Mouse (Mus musculus) thymus, postnatal 10 days (tissue): Measurements from ENCODE around the gene Plin2.
A peak's percentile ranks its signal among the peaks of the same experiment; 100 is the strongest.
"Not testable (repeated sequence)": the region's sequence is repeated elsewhere in the genome, so short reads cannot be mapped to it uniquely, and the experiment has no call there.

Experiments used
- DNase-seq, 2 experiments: peaks; one replicate each; pipeline ENCODE4 v3.0.0; 2021; ENCODE audit warnings: low spot score in 2 of 2

Plin2 gene

GRCm38 (mm10) chr4:86683746-86684145 lies 13.9 kb upstream of the Plin2 start:
- DNase-seq, result no peak

GRCm38 (mm10) chr4:86683280-86683679 lies 13.4 kb upstream of the Plin2 start:
- peak; percentile 48 to 49 for DNase-seq

DNA sequence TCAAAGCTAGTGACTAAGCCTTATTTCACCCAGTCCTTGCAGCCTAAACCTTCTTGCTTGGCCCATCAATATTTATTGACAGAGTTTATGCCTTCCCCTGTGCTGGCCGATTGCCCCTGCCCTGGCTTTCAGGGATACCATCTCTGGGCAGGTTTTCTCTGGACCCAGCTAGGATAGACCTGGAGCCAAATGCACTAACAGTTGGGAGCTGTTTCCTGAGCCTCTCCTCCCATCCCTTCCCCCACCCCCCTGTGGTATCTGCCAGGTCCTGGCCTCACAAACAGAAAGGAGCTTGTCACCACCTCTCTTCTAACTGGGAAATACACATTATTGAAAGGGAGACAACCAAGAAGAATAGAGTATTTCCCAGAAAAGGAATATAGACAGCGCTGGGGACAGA lies 12.0 kb upstream of the Plin2 start:
- no peak for DNase-seq

DNA sequence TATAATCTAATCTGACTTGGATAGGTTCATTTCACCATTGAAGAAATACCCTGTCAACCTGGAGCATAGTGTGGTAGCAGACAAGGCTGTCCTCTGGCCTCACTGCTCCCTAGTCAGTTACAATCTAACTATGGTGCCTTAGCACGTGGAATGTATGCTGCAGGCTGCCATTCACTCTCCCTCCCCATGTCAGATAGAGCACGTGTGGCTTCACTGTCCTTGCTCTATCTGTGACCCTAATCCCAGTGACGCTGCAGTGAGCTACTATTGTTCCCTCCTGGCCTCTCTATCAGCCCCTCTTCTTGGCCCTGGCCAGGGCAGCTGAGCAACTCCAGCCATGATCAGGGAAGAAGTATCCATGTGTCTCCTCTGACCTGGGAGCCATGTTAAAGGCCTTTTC lies 11.6 kb upstream of the Plin2 start:
- DNase-seq, result no peak

DNA sequence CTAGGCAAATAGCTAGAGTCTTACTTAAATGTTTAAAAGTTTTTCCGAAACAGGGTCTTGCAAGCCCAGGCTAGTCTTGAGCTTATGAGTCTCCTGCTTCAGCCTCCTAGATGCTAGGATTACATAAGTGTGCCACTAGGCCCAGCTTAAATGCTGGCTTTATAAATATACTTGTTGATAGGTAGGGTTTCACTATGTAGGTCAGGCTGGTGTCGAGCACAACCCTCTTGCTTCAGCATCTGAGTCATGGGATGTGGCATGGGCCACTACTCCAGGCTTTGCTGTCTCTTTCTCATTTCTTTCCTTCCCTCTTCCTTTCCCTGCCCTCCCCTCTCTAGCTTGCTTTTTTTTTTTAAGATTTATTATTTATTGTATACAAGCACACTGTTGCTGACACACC lies 9.8 kb upstream of the Plin2 start:
- no peak for DNase-seq

GRCm38 (mm10) chr4:86676756-86677155 lies 6.9 kb upstream of the Plin2 start:
- no peak for DNase-seq

DNA sequence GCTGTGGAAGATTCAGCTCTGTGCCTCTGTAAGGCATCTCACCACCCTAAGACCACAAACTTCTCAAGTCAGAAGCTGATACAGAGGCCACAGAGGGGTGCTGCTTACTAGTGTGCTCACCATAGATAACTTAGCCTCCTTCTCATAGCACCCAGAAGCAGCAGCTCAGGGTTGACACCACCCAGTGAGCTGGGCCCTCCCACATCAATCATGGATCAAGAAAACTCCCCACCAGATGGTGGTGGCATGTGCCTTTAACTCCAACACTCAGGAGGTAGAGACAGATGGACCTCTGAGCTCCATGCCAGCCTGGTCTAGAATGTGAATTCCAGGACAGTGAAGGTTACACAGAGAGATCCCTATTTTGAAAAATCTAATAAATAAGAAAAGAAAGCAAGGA lies 4.9 kb upstream of the Plin2 start:
- DNase-seq, result not testable (repeated sequence)

- DNase-seq, result not testable (repeated sequence)
Observed at GRCm38 (mm10) chr4:86674150-86674549, 4.3 kb upstream of the Plin2 start.

DNA sequence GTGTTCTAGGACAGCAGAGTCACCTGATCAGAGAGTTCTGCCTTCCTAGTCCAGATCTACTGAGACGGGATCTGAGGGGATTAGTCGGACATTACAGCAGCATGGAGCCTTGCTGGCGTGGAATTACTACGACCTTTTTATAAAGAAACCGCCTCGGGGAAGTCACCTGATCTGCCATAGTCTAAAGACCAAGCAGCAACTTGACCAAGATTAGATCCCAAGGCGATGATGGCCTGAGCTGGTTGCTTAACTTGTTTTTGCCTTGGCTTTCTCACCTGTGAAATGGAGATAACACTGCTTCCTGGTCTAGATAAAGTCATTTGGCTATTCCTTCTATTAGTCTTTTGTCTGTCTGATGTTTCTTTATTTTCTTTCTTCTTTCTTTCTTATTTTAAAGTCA lies 2.6 kb upstream of the Plin2 start:
- DNase-seq, result no peak

GRCm38 (mm10) chr4:86671803-86672202 lies 1.9 kb upstream of the Plin2 start:
- no peak for DNase-seq

DNA sequence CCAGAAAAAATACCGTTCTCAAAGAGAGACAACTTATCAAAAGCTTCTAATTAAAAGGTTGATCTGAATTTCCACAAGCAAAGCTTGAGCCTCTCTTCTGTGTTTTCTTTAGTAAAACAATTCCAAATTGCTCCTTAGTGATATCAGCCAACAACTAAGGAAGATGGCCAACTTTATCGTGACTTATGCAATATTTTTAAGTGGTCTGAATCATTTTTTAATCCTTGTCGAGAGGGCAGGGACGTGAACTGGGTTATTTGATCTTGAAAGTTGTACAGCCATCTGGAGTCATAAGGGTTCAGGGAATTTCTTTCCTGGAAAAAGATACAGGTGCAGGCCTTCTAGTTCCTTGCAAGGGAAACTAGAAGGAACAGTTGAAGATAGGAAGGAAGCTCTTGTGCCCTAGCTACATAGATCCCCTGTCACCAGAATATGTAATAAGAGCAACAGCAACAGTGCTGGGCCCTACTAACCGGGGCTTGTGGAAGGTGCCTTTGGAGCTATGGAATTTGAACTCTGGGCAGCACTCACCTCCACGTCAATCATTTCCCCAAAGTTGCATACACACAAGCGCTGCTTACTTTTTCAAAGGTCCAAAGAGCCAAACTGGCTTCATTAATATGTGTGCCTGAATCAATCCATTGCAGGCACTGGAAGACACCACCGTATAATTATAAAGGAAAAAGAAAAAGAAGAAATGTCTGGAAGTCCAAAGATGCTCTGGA lies 884 bp upstream of the Plin2 start:
- no peak for DNase-seq

DNA sequence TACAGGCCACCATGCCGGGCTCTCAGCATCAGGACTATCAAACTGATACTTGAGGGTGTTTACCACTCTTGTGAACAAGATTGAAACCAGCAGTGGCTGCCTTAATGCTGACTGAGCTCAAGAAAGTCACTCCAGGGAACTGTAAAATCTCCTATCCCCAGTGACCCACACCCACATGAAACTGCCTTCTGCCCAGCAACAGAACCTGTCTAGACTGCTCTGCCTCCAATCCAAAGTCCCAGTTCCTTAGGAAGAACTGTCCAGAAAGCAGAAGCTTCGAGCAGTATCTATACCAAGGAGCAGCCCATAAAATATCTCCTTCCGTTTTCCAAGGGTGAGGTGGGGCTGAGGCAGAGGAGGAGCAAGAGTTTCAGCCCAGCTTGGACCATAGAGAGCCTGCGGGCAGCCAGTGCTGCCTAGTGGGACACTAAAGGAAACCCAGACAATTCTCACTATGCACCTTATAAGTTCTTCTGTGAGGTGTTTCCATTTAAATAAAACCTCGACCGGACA lies 563 bp downstream of the Plin2 start:
- not testable (repeated sequence) for DNase-seq

DNA sequence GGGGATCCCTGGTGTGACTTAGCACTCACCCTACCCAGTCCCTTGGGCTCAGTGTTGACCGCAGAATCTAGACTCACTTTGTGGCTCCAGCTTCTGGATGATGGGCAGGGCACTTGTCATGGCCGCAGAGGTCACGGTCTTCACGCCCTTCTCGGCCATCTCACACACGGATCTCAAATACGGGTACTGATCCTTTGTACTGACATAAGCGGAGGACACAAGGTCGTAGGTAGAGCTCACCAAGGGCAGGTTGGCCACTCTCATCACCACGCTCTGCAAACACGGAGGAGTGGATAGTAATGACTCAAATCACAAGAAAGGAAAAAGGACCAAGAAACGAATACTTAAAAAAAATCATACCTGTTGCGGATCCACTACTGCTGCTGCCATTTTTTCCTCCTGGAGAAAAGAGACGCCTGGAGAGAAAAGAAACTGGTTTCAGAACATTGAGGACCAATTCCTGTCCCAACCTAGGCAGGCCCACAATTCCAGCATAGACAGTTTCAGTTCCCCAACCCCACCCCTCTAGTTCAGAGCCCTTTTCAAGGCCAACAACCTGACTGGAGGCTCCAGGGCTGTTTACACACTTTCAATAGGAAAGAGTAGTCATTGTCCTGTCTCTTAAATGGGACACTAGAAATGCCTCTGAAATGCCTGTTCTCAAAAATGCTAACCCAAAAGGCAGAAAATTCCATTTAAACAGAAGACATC lies 1.4 kb downstream of the Plin2 start:
- no peak for DNase-seq

DNA sequence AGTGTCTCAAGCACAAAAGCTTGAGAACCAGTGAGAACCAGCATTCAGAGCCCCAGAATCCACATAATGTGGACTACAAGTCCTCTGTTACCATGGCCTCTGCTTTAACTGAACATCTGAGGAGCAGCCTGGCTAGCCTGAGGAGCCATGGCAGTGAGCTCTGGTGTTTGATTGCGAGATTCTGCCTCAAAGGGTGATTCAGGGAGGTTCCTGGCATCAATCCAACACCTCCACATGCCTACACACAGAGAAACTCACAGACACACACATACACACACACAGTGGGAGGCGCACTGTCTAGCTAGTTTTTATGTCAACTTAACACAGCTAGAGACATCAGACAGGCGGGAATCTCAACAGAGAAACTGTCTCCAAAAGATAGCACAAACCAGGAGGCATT lies 4.3 kb downstream of the Plin2 start:
- DNase-seq, result no peak

GRCm38 (mm10) chr4:86663919-86664318 lies 5.9 kb downstream of the Plin2 start:
- DNase-seq, result no peak

DNA sequence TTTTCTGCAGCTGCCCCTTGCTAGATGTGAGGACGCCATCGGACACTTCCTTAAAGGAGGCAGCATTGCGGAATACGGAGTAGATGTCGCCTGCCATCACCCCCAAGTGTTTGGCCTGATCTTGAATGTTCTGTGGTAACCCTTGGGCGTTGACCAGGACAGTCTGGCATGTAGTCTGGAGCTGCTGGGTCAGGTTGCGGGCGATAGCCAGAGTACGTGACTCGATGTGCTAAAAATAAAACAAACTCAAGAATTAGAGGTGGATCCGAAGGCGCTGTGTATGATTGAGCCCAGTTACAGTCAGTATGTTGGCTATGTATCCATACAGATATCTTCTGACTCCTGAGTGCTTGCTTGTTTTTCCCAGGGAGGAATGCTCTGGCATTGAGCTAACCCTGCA lies 12.7 kb downstream of the Plin2 start:
- DNase-seq, result no peak

GRCm38 (mm10) chr4:86656410-86656809 lies 13.4 kb downstream of the Plin2 start:
- DNase-seq, result not testable (repeated sequence)

DNA sequence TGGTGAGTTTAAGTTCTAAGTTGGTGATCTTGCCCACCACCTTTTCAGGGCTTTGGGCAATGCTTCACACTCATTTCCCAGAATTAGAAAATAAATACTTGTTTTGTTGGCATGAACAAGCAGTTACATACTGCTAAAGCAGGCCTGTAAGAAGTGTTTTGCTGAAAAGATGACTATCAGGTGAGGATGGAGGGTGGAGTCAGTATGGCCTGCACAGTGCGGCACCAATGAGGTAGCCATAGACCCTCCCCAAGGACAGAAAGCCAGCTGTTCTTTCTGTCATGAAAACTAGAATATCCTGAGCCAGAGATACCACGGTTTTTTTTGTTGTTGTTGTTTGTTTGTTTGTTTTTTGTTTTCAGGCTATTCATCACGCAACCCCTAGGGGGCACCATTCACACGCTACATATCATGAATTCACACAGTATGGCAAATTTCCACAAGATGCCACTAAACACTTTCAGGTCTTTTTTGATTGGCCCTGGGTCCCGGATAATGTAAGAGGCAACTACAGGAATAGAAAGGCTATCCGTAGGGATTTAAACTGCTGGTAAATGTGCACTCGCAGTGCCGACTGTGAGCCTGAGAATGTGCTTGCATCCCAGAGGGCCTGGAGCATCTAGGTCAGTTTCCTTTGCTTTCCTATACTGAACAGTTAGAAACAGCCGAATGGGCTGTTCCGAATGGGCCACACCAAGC lies 18.0 kb downstream of the Plin2 start:
- peak in 1 of 2 experiments; percentile 22 for DNase-seq

DNA sequence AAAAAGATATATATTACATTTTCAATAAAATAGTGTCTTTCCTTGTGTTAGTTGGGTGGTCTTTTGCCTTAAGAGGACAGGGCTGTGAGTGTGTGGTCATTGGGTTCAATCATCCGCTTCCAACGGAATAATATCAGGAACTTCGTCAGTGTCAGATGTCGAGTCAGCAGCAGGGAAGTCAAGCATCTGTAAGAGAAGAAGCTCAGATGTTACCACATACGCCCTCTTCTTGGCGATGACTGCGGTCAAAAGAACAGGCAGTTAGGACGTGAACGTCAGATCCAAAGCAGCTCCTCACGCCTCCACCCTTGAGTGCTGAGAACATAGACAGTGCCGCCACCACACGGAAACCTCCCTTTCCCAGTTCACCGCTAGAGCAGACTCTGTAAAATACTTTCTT lies 21.5 kb downstream of the Plin2 start:
- not testable (repeated sequence) for DNase-seq

DNA sequence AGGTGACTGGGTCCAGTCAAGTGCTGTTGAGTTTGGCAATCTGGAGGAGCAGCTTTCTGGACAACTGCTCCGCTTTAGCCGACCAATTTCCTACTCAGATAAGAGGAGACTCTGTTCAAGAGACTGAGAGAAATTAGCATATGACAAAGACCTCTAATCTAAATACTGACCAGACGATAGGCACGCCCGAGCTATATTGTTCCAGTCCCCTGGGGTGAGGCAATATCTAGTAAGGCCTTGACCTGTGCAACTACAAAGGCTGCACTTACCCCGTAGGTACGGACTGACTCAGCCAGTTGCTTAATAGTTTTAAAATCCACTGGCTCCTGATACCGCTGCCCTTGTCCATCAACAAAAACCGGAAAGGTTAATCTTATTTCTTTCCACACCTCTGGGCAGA lies 32.3 kb downstream of the Plin2 start:
- not testable (repeated sequence) for DNase-seq

DNA sequence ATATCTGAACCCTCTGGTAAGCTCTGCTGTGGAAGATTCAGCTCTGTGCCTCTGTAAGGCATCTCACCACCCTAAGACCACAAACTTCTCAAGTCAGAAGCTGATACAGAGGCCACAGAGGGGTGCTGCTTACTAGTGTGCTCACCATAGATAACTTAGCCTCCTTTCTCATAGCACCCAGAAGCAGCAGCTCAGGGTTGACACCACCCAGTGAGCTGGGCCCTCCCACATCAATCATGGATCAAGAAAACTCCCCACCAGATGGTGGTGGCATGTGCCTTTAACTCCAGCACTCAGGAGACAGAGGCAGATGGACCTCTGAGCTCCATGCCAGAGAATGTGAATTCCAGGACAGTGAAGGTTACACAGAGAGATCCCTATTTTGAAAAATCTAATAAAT lies 35.0 kb downstream of the Plin2 start:
- not testable (repeated sequence) for DNase-seq

- DNase-seq, result not testable (repeated sequence)
Observed at GRCm38 (mm10) chr4:86634312-86634711, 35.5 kb downstream of the Plin2 start.

- not testable (repeated sequence) for DNase-seq
Observed at GRCm38 (mm10) chr4:86632556-86632955, 37.3 kb downstream of the Plin2 start.
